Mouse (Mus musculus) ES-Bruce4 (cell line): ENCODE measurements around the gene Ddx17. TPM values are rescaled to one million over a fixed set of nuclear protein-coding genes. Genes with fewer than 3 reads are reported as not detected.

Experiments used
- H3K27ac ChIP-seq: 2 replicates; pipeline ENCODE4 v1.5.1; 2012; ENCODE audit warnings: low read length, inconsistent platforms; ENCODE audit not compliant: insufficient read depth
- H3K27me3 ChIP-seq: 2 replicates; pipeline ENCODE4 v1.6.1; 2012; ENCODE audit warnings: mild to moderate bottlenecking, low read length, inconsistent platforms; ENCODE audit not compliant: control insufficient read depth, poor library complexity, insufficient read depth, severe bottlenecking
- H3K36me3 ChIP-seq: 2 replicates; pipeline ENCODE4 v1.6.1; 2012; ENCODE audit warnings: inconsistent platforms, mild to moderate bottlenecking, low read length, moderate library complexity; ENCODE audit not compliant: control insufficient read depth, poor library complexity, insufficient read depth, severe bottlenecking
- H3K4me1 ChIP-seq: one replicate; pipeline ENCODE4 v1.8.1; 2011; ENCODE audit warnings: low read length; ENCODE audit not compliant: control insufficient read depth, insufficient read depth
- H3K4me3 ChIP-seq: 2 replicates; pipeline ENCODE4 v1.5.1; 2011; ENCODE audit warnings: low read depth, mild to moderate bottlenecking, low read length
- H3K9ac ChIP-seq: 2 replicates; pipeline ENCODE4 v1.6.1; 2012; ENCODE audit warnings: low read depth, mild to moderate bottlenecking, inconsistent platforms; ENCODE audit not compliant: poor library complexity, severe bottlenecking
- H3K9me3 ChIP-seq: replicated peaks from 2 replicates; pipeline ENCODE4 v1.6.1; 2012; ENCODE audit warnings: mild to moderate bottlenecking, low read length, inconsistent platforms; ENCODE audit not compliant: control insufficient read depth, poor library complexity, insufficient read depth, severe bottlenecking
- CTCF ChIP-seq: IDR thresholded peaks from one replicate; pipeline ENCODE4 v1.8.1; 2011; ENCODE audit warnings: low read depth, low read length
- EP300 ChIP-seq: IDR thresholded peaks from 2 replicates; pipeline ENCODE4 v1.6.1; 2011; ENCODE audit warnings: low read depth, low read length; ENCODE audit not compliant: insufficient read depth
- POLR2A ChIP-seq: IDR thresholded peaks from one replicate; pipeline ENCODE4 v1.8.1; 2011; ENCODE audit warnings: low read length; ENCODE audit not compliant: insufficient read depth
- polyA plus RNA-seq: library from polyadenylated mRNA; stranded (reverse); fragments of >200 nt; gene quantifications from 2 replicates; pipeline ENCODE4 v1.2.4, GENCODE M21; 2011; ENCODE audit warnings: low read depth; ENCODE audit not compliant: missing spikeins, insufficient read depth, insufficient read length

Ddx17 gene
- polyA plus RNA-seq, 1 experiment, result 392 TPM

DNA sequence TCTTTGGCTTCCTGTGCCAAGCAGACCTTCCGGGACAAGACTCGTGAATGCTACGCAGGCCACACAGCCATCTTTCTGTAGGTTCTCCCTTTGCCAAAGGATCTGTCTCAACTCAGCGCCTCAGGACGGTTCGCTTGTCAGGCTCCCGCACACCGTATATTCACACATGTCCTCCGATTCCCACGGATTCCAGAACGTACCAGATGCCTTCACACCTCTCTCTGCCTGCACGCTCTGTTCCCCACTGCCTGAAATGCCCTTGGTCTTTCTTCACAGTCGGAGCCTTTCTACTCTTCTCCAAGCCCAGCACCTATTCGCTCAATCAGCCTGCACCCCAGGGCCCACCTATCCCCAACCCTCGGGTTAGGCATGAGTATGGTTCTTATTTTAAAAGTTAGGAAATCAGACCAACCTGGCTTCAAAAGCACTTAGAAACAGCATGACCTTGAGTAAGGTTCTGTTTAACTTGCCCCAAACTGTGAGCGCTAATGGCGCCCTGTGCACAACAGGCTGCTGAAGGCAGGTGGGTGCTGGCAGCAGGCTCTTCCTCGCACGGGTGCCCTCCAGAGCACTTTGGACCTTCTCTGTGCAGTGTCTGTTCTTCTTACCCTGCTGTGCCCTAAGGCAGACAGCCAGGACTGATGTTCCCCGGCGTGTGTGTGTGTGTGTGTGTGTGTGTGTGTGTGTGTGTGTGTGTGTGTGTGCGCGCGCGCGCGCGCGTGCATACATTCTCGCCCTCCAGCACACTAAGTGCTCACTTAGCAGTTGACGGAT is 39.3 kb downstream of the Ddx17 start:
- H3K9me3 ChIP-seq, result no peaks in the 10 kb centered on the region
- peaks cover 2% of the 10 kb centered on the region for H3K4me1 ChIP-seq
- no peak overlapping the region for H3K27ac ChIP-seq
- H3K4me3 ChIP-seq, result no peak overlapping the region
- H3K27me3 ChIP-seq, result peaks cover 3% of the 10 kb centered on the region; the same call in 1 of the 2 replicates
- H3K9ac ChIP-seq, result no peak overlapping the region
- TF ChIP-seq EP300 (no peak), CTCF (no peak), POLR2A (no peak)
- H3K36me3 ChIP-seq, result no peaks in the 10 kb centered on the region

- H3K4me1 ChIP-seq, result peaks cover 2% of the 10 kb centered on the region
- H3K27me3 ChIP-seq, result peaks cover 3% of the 10 kb centered on the region; the same call in 1 of the 2 replicates
- no peak overlapping the region for H3K27ac ChIP-seq
- no peak overlapping the region; the same call in 1 of the 2 replicates for H3K4me3 ChIP-seq
- H3K9me3 ChIP-seq, result no peaks in the 10 kb centered on the region
- H3K9ac ChIP-seq, result no peak overlapping the region
- H3K36me3 ChIP-seq, result no peaks in the 10 kb centered on the region
- TF ChIP-seq POLR2A (no peak), EP300 (no peak), CTCF (no peak)
Observed at GRCm38 (mm10) chr15:79506460-79506859, 40.1 kb downstream of the Ddx17 start.

DNA sequence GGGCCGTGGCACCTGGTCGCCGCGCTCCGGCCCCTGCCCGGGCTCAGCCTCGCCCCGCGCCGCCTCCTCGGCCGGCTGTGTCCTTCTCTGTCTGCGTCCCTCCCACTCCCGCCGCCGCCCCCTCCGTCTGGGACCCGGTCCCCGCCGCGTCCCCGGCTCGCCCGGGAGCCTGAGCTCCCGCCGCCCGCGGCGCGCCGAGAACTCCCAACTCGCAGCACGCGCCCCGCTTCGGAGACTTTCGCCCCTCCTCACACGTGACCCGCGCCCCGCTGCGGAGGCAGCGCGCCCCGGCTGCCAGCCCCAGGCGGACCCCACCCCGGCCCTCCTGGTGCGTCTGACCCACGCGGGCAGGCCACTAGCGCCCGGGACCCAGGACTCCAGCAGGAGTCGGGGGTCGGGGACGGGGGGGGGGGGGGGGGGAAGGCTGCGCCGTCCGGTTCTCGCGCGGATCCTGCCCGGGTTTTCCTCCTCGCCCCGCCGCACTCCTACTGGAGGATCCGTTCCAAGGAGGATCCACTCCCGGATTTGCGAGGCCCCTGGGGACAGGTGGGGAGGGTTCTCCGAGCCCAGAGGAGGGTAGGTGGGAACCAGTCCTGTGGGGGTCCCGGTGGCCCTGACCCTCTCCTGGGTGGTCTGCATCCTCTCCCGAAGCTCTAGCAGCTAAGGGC is 40.8 kb downstream of the Ddx17 start:
- Histone ChIP-seq H3K9me3 (no peaks in the 10 kb centered on the region), H3K36me3 (no peaks in the 10 kb centered on the region), H3K27me3 (peaks cover 3% of the 10 kb centered on the region; the same call in 1 of the 2 replicates), H3K4me1 (peaks cover 2% of the 10 kb centered on the region), H3K27ac (no peak overlapping the region), H3K9ac (peak overlapping the region; percentile 90), H3K4me3 (peak overlapping the region; percentile 72)
- no peak for TF ChIP-seq CTCF
- no peak for TF ChIP-seq POLR2A
- TF ChIP-seq EP300, result no peak

DNA sequence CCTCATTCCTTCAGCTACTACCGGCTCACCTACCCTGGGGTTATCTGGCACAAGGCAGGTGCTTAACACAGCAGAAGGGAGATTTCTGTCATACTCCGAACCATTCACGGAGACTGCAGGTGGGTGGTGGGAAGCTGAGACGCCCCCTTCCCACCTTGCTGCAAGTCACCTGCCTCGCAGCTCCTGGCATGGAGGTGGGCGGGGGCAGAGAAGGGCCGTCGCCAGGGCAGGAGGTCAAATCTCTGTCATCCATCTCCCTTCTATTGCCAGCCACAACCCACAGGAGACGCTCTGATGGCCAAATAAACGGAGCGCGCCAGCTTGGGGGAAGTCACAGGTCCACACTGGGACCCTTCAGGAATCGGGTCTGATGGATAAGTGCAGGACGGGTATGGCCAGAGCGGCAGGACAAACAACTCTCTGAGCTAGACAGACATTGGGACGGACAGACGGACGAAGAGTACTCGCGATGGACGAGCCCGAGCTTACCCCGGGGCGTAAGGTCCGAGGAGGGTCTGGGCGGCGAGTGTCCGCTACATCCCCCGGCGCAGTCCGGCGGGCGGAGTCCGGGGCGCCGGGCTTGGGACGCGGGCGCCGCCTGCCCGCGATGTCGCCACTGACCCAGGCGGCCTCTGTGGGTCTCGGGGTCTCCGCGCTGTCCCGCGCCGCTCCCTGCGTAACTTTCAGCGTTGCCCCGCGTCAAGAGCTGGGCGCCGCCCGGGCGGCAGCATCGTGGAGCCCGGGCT is 41.7 kb downstream of the Ddx17 start, which contains the start of gene Kcnj4:
TSS of gene Kcnj4 (minus strand) at position 535 of the 746 bp plus-strand sequence.
- no peak within 1 kb of the TSS for H3K27ac ChIP-seq
- peaks cover 2% of the 10 kb centered on the region for H3K4me1 ChIP-seq
- no peaks in the 10 kb centered on the region for H3K9me3 ChIP-seq
- no peaks in the 10 kb centered on the region for H3K36me3 ChIP-seq
- no peak for TF ChIP-seq POLR2A
- no peak for TF ChIP-seq CTCF
- TF ChIP-seq EP300, result no peak
- peak within 1 kb of the TSS; percentile 90 for H3K9ac ChIP-seq
- peaks cover 3% of the 10 kb centered on the region; the same call in 1 of the 2 replicates for H3K27me3 ChIP-seq
- H3K4me3 ChIP-seq, result peak within 1 kb of the TSS; percentile 72

- Histone ChIP-seq H3K27ac (no peak overlapping the region), H3K4me3 (no peak overlapping the region), H3K4me1 (peaks cover 2% of the 10 kb centered on the region), H3K9ac (no peak overlapping the region), H3K27me3 (peaks cover 3% of the 10 kb centered on the region; the same call in 1 of the 2 replicates), H3K36me3 (no peaks in the 10 kb centered on the region), H3K9me3 (no peaks in the 10 kb centered on the region)
- no peak for TF ChIP-seq EP300
Observed at GRCm38 (mm10) chr15:79503438-79503837, 43.1 kb downstream of the Ddx17 start.
